Mouse (Mus musculus): ENCODE measurements at regions not wholly inside any gene's neighbourhood (a gene's known extent, or its start where the extent isn't known, plus 50 kb on each side); places are given as distances from the start of the nearest gene placed in this dataset.
A peak's percentile ranks its signal among the peaks of the same experiment; 100 is the strongest.

- no peak for DNase-seq
Measured at GRCm38 (mm10) chr9:67610696-67611095, 51.2 kb upstream of the Tln2 start.

GRCm38 (mm10) chr9:67611676-67612075 lies 52.2 kb upstream of the Tln2 start:
- DNase-seq = peak; percentile 60

GRCm38 (mm10) chr9:67612101-67612500 lies 52.6 kb upstream of the Tln2 start:
- DNase-seq = no peak

- peak; percentile 64 for DNase-seq
Measured at GRCm38 (mm10) chr9:67614068-67614727, 54.7 kb upstream of the Tln2 start.

GRCm38 (mm10) chr9:67616207-67616606 lies 56.7 kb upstream of the Tln2 start:
- DNase-seq = no peak

GRCm38 (mm10) chr9:67617341-67618217 lies 58.1 kb upstream of the Tln2 start:
- DNase-seq = peak; percentile 92

GRCm38 (mm10) chr9:67620945-67621344 lies 61.4 kb upstream of the Tln2 start:
- no peak for DNase-seq

- no peak for DNase-seq
Measured at GRCm38 (mm10) chr9:67627196-67627595, 67.7 kb upstream of the Tln2 start.

- no peak for DNase-seq
Measured at GRCm38 (mm10) chr9:67629624-67630023, 70.1 kb upstream of the Tln2 start.

- no peak for DNase-seq
Measured at GRCm38 (mm10) chr9:67630173-67630572, 70.7 kb upstream of the Tln2 start.

- no peak for DNase-seq
Measured at GRCm38 (mm10) chr9:67631741-67632243, 72.3 kb upstream of the Tln2 start.

- DNase-seq = no peak
Measured at GRCm38 (mm10) chr9:67632521-67633025, 73.1 kb upstream of the Tln2 start.

GRCm38 (mm10) chr9:67633026-67633741 lies 73.7 kb upstream of the Tln2 start:
- DNase-seq = peak; percentile 52

- peak; percentile 66 for DNase-seq
Measured at GRCm38 (mm10) chr9:67633761-67634441, 74.4 kb upstream of the Tln2 start.

- DNase-seq = no peak
Measured at GRCm38 (mm10) chr9:67646820-67647219, 87.3 kb upstream of the Tln2 start.

GRCm38 (mm10) chr9:67664773-67665172 lies 94.5 kb upstream of the C2cd4b start:
- DNase-seq = peak; percentile 1

GRCm38 (mm10) chr9:67670261-67671020 lies 88.8 kb upstream of the C2cd4b start:
- DNase-seq = no peak

GRCm38 (mm10) chr9:67676906-67677305 lies 82.3 kb upstream of the C2cd4b start:
- DNase-seq = no peak

GRCm38 (mm10) chr9:67683367-67683766 lies 75.9 kb upstream of the C2cd4b start:
- DNase-seq = peak; percentile 54

GRCm38 (mm10) chr9:67692396-67692795 lies 66.8 kb upstream of the C2cd4b start:
- no peak for DNase-seq

- DNase-seq = no peak
Measured at GRCm38 (mm10) chr9:67693716-67694115, 65.5 kb upstream of the C2cd4b start.

- no peak for DNase-seq
Measured at GRCm38 (mm10) chr9:67698796-67699195, 60.4 kb upstream of the C2cd4b start.
